Mouse (Mus musculus): Measurements from ENCODE around the gene Gm28035. TPM values are rescaled to one million over a fixed set of nuclear protein-coding genes. Genes with fewer than 3 reads are reported as not detected.

Gm28035 gene
- polyA plus RNA-seq (2012; rRNA removed): 22.6 and 24.8 TPM in 2 replicates

DNA sequence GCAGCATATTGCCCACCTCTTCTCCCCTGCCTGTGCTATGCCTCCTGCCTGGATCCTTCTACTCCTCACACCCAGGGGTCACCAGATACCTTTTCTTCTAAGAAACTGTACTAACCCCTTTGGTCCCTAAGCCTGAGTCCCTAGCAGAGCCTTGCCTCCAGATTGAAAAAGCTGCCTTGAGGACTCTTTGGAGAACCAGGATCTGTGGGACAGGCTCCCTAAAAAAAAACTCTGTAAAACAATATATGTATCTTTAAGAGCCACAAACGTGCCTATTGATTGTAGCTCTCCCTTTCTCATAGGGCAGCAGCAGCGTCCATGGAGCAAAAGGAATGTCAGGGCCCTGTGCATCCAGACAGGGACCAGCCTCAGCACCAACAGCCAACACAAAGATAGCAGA, at the start of gene Gm28035:
Gm28035 (plus strand) TSS at position 301 of the 400 bp plus-strand sequence.
- DNase-seq (ENCODE audit: extremely low spot score in 1 of 2, low spot score in 1 of 2): no peak

DNA sequence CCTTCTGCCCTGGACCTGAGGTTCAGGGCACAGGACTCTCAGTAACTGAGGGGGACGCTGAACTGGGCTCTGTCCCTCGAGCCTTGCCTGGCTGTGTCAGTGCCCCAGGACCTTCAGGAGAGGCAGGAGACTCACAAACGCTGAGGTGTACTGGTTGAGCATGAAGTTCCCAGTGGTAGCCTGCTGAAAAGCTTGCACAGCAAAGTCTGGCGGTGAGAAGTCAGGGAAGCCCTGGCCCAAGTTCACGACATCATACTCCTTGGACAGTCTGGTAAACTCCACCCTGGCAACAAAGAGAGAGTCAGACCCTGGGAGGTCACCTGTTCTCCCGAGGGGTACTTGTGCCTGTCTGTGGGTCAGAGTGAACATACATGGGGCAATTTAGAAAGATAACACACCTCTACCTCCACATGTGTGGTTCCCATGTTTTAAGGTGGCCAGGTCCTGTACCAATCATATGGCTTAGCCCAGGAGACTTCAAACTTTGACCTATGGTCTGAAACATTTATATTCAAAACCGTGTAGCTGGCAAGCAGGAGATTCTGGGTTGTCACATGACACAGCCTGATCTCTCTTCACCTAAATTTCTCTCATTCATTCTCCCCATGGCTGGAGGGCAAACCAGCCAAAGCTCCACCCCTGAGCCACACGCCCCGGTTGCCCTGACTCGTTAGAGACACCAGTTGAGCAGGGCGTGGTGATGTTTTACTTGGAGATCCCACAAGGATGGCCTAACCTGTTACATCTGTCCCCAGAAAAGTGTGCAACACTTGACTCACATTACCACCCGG, 48.4 kb upstream of the Gm28035 start:
- DNase-seq (ENCODE audit: extremely low spot score in 1 of 2, low spot score in 1 of 2): no peak

DNA sequence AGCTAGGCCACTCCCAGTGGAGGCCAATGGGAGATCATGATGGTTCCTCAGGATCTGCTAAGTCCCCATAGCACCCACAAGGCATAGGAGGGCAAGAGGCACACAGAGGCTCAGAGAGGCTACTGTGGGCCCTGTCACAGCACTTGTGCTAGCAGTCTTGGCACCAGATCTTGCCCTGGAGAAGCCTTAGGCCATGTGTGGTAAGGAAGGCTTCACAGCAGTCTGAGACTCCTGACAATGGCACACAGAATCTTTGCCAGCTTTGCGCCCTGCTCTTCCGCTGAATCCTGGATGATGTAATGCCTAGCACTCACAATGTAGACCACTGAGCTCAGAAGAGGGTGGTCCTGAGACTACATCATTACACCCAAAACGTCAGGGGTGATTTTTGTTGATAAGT, 45.7 kb upstream of the Gm28035 start:
- no peak for DNase-seq (ENCODE audit: extremely low spot score in 1 of 2, low spot score in 1 of 2)

DNA sequence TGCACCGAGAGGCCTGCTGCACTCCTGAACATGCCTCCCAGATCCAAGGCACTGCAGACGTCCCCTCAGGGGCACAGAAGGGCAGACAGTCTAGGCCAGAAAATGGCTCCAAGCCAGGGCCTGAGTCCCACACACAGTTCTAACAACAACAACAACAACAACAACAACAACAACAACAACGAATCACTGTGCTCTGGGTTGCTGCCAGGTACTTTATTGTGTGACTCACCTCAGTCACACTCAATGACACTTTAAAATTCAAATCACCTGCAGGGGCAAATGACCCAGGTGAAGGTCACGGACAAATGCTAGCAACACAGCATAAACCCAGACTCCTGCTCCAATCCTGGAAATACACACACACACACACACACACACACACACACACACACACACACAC, 42.3 kb upstream of the Gm28035 start:
- DNase-seq (ENCODE audit: extremely low spot score in 1 of 2, low spot score in 1 of 2): no peak

DNA sequence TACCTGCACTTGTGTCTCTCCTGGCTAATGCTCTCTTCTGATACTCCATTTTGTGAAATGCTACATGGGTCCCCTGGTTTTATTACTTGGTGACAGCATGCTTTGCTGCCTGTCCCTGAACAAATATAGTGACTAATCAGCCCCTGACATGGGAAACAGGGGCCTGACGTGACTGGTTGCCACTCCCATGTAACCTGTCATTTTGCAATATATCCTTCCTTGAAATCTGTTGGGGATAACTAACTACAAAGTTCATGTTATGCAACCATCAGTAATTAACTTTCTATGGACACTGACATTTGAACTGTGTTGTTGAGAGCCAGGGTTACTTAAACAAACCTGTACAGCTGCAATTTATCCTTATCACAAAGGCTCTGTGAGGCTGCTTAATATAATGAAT, 40.4 kb upstream of the Gm28035 start:
- no peak for DNase-seq (ENCODE audit: extremely low spot score in 1 of 2, low spot score in 1 of 2)

DNA sequence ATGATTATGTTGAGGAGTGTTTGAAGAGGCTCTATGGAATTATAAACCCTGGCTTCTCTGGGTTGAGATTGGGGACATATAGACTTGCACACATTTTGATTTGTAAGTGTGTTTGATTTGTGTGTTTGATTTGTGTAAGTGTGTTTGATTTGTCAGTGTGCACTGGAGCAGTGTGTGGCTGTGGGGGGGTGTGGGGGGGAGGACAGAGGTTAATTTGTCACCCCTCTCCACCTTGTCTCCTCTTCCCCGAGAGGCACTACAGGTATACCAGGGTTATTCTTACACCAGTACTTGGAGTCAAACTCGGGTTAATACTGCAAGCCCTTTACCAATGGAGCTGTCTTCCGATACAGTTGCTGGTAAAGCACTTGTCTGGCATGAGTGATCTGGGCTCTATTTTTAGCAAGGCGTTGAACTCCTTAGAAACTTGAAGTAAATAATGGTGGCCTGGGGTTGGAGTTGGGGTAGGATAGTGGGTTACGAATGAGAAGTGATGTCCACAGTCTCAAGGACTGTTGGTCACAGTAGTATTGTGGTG, 39.9 kb upstream of the Gm28035 start:
- DNase-seq (ENCODE audit: extremely low spot score in 1 of 2, low spot score in 1 of 2): no peak

DNA sequence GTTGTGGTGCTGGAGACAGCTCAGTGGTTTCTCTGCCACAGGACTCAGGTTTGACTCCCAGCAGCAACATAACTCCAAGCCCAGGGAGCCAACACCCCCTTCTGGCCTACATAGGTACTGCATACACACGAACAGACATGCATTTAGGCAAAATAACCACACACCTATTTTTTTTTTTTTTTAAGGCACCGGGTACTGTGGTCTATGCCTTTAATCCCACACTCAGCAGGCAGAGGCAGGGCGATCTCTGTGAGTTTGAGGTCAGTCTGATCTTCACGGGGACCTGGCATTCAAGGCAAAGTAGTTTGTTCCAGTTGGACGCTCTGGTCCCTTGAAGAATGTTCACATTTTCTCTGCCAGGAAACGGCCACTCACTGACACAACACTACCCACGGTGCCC, 36.9 kb upstream of the Gm28035 start:
- peak in 1 of 2 experiments; percentile 15 for DNase-seq (ENCODE audit: extremely low spot score in 1 of 2, low spot score in 1 of 2)

DNA sequence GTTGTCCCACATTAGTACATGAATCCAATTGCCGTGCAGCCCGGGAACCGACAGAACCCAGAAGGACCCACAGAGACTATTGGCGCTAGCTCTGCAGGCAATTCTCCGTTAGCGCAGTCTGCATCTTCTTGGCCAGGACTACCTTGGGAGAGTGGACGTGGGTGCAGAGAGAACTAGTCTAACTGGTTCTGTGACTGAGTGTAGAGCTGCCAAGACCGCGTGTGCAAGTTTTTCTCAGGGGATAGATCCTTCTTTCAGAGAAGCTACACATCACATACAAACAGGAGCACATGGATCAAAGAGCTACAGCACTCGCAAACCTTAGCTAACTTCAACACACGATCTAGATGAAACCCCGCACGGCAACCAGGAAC, 35.1 kb upstream of the Gm28035 start:
- DNase-seq (ENCODE audit: extremely low spot score in 1 of 2, low spot score in 1 of 2): no peak

DNA sequence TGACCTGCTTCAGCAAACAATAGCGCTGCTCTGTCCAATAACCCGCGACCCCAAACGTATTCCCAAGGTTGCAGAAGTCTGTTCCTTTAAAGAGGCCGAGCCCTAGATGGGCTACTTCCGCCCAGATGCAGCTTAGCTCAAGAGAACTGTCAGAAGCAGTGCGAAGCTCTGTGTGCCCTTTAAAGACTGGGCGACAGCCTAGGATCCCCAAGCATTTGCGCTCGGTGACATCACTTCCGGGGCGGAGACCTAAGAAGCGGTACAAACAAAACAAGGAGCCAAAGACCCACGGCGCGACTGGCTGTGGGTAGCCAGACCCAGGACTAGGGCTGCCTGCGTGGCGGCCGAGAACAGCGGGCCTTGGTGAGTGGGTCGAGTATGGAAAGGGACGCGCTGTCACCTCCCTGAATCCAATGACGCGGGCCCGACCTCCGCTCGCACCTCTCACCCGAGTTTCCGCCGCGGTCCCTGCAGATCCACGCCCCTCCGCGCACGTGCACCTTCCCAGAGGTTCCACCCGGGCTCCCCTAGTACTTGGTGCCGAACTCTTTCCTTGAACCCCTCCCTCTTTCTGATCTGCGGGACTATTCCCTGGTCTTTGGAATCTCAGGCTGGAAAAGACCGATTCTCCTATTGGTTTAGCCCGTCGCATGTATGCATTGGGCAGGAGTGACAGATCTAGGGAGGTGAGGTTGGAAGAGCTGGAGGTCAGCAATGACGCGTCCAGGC, 34.6 kb upstream of the Gm28035 start, which contains the start of gene Kyat1:
Kyat1 (minus strand) TSS at position 219 of the 729 bp plus-strand sequence.
- DNase-seq (ENCODE audit: extremely low spot score in 1 of 2, low spot score in 1 of 2): peak; percentile 84 to 95

DNA sequence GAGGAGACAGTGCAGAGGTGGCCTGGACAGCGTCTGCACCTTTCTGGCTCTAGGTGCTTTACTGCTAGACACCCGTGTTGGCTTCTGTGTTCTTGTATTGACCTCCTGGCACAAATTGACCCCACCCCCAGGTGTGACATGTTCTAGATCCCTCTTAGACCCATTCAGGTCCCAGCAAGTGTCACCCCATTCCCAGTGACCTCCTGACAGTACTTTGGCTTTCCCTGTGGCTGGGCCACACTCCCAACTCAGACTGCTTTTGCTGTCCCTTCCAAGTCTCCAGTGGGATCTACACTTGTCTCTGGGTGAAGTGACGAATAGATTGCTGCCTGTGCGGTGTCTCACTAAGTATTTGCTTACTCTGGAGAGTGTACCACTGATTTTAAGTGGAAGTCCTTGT, 33.0 kb upstream of the Gm28035 start:
- no peak for DNase-seq (ENCODE audit: extremely low spot score in 1 of 2, low spot score in 1 of 2)

DNA sequence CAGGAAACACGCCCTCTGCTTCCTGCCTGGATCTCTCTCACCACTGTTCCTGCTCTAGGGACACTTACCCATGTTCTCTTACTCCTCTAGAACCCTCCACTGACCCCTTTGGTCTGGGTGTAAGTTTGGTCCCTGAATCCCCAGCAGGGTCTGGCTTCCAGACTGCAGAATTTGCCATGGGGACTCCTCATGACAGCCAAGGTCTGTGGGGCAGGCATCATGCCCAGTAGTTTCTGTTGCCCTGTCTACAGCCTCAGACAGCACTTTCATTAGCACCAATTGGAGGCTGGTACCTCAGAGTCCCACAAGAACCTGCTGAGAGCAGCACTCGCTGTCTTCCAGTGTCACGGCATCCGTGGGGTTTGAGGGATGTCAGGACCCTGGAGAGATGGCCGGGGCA, 32.5 kb upstream of the Gm28035 start:
- DNase-seq (ENCODE audit: extremely low spot score in 1 of 2, low spot score in 1 of 2): no peak

DNA sequence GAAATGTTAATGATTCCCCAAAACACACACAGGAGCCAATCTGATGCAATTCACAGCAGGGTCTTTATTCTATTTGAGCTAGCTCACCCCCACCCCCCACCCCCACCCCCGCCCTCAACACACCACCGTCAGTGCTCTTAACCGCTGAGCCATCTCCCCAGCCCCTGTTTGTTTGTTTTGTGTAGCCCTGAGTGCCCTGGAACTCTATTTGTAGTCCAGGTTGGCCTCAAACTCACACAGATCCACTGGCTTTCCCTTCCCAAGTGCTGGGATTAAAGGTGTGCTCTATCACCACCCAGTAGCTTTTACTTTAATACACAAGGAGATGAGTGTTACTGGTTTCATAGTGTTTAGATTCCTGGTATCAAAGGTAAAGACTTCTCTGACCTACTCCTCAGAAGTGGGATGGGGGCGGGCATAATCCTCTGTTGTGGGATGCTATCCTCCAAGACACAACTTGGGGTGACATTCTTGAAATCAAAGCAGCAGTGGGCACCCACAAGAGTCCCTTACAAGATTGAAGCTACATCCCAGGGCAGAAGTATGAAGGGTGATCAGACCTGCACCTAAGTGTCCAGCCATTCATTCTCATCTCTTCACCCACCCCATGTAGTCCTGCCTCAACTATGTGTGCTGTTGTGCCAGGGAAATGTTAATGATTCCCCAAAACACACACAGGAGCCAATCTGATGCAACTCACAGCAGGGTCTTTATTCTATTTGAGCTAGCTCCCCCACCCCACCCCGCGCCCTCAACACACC, 28.8 kb upstream of the Gm28035 start:
- no peak for DNase-seq (ENCODE audit: extremely low spot score in 1 of 2, low spot score in 1 of 2)

DNA sequence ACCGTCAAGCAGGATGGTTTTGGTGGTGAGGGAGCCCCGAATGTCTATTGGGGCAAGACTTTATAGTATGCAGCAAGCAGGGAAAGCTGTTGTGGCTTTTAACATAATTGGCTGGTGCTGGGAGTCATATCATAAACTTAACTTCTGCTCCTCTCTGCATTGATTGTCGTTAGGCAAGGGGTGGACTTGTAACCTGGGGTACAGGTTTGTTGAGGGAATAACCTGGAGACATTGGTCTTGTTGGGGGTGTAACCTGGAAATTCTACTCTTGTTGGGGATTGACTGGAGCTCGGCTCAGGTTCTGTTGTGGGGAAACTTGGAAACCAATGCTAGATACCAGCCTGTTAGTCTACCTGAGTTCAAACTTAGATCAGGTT, 28.2 kb upstream of the Gm28035 start:
- no peak for DNase-seq (ENCODE audit: extremely low spot score in 1 of 2, low spot score in 1 of 2)

DNA sequence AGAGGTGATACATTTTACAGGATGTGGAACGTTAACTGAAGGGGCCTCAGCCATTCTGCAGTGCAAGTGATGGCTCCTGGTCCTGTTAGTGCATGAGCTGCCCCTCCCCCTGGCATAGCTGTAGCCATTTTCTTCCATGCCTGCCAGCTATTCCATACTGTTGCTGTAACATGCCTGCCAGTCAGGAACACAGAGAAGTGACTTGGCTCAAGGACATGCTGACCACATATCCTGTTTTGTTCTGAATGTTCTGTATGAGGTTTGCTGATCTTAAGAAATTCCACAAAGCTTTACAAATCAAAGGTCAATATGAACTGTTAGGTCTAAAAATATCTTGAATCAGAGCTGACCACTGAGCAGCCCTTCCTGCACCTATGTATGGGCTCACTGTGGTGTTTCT, 27.4 kb upstream of the Gm28035 start:
- DNase-seq (ENCODE audit: extremely low spot score in 1 of 2, low spot score in 1 of 2): no peak

DNA sequence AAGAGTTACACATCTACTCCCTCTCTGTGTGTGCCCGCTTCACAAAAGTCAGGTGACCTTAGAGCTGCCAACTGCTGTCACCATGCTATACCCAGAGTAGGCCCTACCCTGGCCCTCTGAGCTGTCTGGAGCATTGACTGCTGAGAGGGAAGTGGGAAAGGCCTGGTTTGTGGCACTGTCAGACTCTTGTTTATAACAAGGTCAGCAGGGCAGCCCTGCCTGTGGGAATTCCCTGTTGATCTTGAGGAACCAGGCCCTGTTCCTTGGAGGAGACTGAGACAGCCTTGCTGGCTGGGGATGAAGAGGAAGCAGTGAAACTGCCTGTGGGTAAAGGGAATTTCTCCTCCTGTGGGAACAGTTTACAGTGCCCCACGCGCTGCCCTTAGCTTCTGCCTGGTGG, 25.6 kb upstream of the Gm28035 start:
- DNase-seq (ENCODE audit: extremely low spot score in 1 of 2, low spot score in 1 of 2): no peak

DNA sequence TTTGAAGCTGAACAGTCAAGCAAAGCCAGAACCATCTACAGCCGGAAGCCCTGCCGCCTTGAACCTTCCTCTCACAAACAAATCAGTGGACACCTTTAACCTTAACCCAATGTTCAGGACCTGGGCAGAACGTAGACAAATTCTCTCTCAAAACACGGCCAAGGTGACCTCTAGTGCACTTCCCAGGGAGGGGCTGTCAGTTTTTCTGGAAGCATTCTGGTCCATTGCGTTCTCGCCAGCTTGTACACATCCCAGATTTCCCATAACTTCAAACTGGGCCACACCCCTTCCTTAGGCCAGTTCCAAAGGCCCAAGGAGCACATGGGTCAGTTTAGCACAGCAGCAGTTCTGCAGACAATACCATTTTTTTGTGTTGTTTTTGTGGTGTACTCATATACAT, 24.9 kb upstream of the Gm28035 start:
- no peak for DNase-seq (ENCODE audit: extremely low spot score in 1 of 2, low spot score in 1 of 2)

DNA sequence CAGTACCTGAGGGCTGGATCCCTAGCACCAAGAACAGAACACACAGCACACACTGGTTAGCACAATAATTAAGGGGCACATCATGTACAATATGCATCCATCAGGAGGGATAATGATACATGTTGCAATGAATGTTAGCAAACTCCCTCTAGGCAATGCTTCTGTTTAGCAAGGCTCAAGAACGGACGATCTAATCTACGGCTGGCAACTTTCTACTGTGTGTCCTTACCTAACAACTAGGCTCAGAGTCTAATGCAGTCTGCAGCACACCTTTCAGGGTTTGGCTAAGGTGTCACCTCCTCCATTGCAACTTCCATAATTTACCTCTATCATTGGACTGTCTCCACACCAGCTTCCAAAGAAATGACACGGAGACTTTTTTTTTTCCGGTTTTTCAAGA, 24.1 kb upstream of the Gm28035 start:
- DNase-seq (ENCODE audit: extremely low spot score in 1 of 2, low spot score in 1 of 2): no peak

DNA sequence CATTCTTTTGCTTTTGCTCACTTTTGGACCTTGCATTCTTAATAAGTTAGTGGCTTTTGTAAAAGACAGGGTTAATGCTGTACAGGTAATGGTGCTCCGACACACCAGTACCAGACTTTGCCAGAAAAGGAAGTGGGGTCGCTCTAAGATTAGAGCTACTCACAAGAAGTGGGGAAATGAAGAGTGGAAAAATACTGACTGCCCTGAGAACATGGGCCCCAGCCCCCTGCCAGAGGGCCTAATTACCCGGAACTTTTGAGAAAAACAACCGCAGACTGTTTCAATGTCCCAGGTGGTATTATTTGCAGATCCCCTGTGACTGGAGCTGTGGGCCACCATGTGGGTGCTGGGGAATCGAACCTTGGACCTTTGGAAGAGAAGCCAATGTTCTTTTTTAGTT, 4.8 kb upstream of the Gm28035 start:
- no peak for DNase-seq (ENCODE audit: extremely low spot score in 1 of 2, low spot score in 1 of 2)

DNA sequence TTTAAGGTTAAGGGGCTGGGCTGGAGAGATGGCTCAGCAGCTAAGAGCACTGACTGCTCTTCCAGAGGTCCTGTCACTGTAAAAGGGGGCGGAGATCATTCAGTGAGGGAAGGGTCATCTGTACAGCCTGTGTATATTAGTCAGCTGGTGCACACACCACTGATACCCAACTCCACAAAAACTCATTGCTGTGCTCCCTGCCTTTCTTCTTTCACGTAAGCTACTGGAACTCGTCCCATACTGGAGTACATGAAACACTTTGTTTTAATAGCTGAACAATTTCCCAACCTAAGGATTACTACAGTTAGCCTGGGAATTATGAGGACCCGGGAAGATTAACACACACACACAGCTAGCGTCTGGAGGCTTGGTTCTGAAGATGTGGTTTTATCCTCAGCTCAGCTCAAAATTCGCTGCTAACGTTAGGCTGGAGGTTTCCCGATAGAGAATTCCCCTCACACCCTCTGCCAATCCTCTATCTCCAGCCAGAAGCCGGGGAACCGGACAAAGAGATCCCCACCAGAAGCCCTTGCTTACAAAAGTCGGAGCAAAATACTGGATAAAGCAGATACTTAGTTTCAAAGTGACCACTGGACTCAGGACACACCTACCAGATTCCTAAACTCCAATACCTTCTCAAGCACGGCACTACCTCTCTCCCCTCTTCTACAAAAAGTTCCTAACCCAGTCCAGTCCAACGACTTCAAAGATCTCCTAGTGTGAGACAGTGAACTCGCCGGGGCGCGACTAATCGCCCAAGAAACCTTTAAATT, 3.8 kb upstream of the Gm28035 start:
- no peak for DNase-seq (ENCODE audit: extremely low spot score in 1 of 2, low spot score in 1 of 2)

DNA sequence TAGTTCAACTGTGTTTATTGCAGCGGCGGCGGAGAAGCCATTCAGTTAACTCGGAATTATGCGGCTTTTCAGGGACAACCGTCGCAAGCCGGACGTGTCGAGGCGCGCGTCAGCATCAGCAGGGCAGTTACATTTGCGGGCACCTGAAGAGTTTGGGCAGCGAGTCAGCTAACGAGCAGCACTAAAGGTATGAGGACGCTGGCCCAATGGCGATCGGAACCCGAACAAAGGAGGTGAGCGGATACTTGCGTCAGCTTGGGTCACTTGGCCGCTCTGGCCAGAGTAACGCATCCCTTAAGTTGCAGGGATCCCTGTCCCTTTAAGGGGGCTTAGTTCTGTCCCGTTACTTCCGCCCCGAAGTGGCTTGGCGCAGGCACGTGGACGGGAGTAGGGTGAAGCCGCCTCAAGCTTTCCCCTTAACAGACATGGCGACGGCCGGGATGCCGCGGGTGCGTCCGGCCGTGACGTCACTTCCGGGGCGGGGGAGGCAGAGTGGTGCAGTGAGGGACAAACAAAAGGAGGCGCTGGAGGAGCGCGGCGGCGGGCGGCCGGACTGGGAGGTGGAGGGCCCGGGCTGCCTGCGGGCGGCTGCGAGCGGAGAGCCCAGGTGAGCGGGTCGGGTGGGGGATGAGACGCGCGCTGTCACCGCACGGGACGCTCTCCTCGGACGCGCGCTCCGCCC, 3.0 kb upstream of the Gm28035 start, which contains the start of gene Lrrc8a:
Lrrc8a (plus strand) TSS at position 517 of the 682 bp plus-strand sequence.
- peak; percentile 98 to 100 for DNase-seq (ENCODE audit: extremely low spot score in 1 of 2, low spot score in 1 of 2)

All from frontal cortex, adult 2 months (tissue).